Mouse (Mus musculus): ENCODE results near the gene Smurf2. TPM values are rescaled to one million over a fixed set of nuclear protein-coding genes. Genes with fewer than 3 reads are reported as not detected.

Smurf2 gene
- polyA plus RNA-seq, 1 experiment from 2014 or later = 14.1 TPM

DNA sequence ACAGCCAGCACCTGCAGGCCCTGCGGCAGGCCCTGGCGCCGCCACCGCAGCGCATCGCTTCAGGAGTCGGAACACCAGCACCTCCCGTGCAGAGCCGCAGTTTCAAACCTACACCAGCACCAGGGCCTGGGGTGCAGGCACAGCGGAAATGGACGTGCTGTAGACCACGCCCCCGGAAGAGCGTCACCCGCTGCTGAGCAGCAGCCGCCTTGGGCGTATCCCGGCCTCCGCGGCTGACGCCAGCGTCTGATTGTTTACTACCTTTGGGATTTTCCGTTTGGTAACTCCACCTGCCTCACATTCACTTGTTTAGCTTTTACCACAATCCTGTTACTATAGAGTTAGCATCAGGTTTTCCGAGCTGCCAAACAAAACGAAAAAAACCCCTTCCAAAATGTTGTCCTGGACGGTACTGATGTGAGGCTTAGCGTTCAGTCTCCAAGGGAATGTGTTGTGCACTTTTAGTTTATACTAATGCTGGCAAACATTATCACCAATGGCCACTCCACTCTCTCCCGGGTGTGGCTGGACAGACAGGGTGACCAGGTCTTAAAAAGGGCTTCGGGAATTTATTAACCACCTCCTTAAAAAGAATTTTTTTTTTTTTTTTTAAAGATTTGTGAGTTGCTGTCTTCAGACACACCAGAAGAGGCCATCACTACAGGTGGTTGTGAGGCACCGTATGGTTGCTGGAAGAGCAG, 141.0 kb downstream of the Smurf2 start, which contains the start of gene Polg2:
Polg2 (minus strand) TSS at position 150 of the 701 bp plus-strand sequence.
- Histone ChIP-seq H3K27ac (replicated peaks) (peak within 1 kb of the TSS; percentile 94), H3K4me2 (peak within 1 kb of the TSS; percentile 91), H3K9ac (peak within 1 kb of the TSS; percentile 94), H3K36me3 (peaks cover 65% of the 10 kb centered on the region), H3K9me3 (no peaks in the 10 kb centered on the region), H3K27me3 (no peaks in the 10 kb centered on the region), H3K4me3 (peak within 1 kb of the TSS; percentile 78), H3K4me1 (replicated peaks) (peaks cover 45% of the 10 kb centered on the region)
- WGBS = 1% methylated on average over 30 of the region's 30 CpGs
- peak; percentile 99 for ATAC-seq (ENCODE audit: low read depth)

DNA sequence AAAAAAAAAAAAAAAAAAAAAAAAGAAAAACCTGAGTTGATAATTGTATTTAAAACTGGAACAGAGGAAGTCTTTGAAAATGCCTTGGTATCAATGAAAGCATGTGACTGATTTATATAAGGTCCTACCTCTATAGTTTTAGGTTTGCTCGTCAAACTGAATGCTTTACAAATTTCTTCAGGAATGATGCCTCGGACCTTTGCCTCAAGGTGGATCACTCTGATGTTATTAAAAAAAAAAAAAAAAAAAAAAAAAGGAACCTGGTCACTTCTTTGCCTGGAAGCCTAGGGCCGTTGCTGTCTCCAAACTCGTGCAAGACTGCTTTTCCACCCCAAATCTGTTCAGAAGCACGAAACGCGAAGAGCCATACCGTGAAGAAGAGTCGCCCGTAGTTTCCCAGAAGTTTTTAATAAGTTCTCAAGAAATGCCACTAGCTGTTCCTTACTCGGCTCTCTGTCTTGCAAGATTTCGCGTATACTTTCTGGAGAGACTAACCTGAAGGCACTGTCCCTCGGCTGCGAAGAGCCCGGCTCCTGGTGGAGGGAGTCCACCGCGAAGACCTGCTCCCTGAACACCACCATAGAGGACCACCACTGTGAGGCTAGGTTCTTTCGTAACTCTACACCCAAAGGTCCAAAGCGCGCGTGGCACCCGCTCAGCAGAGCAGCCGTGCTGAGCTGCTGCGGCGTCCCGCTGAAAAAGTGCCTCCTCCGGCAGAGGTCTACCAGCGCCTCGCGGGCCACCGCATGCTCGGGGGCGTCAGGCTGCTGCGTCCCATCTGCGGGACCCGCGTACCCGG, 141.7 kb downstream of the Smurf2 start:
- no peaks in the 10 kb centered on the region for H3K27me3 ChIP-seq
- peak overlapping the region; percentile 91 for H3K4me2 ChIP-seq
- 2% methylated on average over 39 of the region's 39 CpGs for WGBS
- H3K4me1 ChIP-seq (replicated peaks) = peaks cover 40% of the 10 kb centered on the region
- H3K36me3 ChIP-seq = peaks cover 65% of the 10 kb centered on the region
- peak overlapping the region; percentile 94 for H3K27ac ChIP-seq (replicated peaks)
- peak overlapping the region; percentile 94 for H3K9ac ChIP-seq
- no peaks in the 10 kb centered on the region for H3K9me3 ChIP-seq
- peak overlapping the region; percentile 78 for H3K4me3 ChIP-seq
- ATAC-seq (ENCODE audit: low read depth) = peak; percentile 85

DNA sequence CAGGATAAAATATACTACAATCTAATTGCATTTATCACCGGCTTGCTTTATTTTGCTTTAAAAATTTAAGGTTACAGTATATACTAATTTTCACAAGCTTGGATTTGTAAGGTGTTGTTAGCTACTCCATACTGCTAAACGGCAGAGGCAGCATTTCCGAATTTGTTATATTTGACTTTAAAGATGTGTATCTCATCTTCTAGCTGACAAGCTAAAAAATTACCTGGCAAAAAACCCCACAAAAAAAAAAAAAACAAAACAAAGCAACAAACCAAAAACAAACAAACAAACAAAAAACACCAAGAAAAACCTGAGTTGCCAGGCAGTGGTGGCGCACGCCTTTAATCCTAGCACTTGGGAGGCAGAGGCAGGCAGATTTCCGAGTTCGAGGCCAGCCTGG, 142.4 kb downstream of the Smurf2 start:
- Histone ChIP-seq H3K4me2 (peak overlapping the region; percentile 91), H3K36me3 (peaks cover 65% of the 10 kb centered on the region), H3K4me3 (0 out of 2 replicates have a peak overlapping the region, but pooled peaks have one; percentile 78), H3K4me1 (replicated peaks) (peaks cover 35% of the 10 kb centered on the region), H3K9ac (no peak overlapping the region), H3K27ac (replicated peaks) (no peak overlapping the region), H3K9me3 (no peaks in the 10 kb centered on the region), H3K27me3 (no peaks in the 10 kb centered on the region)
- WGBS = 95% methylated on average over 7 of the region's 7 CpGs
- ATAC-seq (ENCODE audit: low read depth) = no peak

DNA sequence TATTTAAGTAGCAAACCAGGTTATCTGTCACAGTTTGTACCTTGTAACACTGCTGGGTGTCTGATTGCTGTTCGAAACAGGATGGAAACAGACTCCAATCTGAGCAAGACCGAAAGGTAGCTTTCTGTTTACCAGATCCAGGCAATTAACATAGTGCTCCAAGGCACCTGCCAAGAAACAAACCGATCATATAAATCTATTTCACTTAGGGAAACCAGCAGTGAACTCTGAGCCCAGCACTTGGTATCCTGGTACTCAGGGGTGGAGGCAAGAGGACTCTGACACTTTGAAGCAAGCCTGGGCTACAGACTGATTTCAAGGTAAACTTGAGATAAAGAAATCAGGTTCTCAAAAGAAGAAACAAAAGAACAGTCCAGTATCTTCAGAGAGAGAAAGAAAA, 143.1 kb downstream of the Smurf2 start:
- ATAC-seq (ENCODE audit: low read depth) = no peak
- H3K36me3 ChIP-seq = peaks cover 65% of the 10 kb centered on the region
- WGBS = 93% methylated on average over 3 of the region's 3 CpGs

DNA sequence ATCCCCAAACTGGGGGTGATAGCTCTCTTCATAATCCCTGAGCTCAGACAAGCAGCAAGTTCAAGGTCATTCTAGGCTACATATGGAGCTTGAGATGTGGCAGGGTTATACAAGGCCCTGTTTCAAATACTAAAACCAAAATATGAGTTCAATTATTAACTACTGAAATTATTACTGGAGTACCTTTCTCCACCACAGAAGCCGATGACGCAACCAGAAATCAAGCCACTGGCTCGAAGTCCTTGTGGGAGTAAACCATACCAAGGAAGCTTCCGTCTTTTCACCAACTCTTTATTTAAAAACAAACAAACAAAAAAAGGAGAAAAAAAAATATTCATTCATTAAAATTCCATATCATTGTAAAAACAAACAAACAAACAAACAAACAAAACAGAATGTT, 143.6 kb downstream of the Smurf2 start:
- Histone ChIP-seq H3K27ac (replicated peaks) (no peak overlapping the region), H3K4me1 (replicated peaks) (peaks cover 23% of the 10 kb centered on the region), H3K4me3 (no peak overlapping the region), H3K4me2 (no peak overlapping the region), H3K9me3 (no peaks in the 10 kb centered on the region), H3K27me3 (no peaks in the 10 kb centered on the region), H3K9ac (no peak overlapping the region), H3K36me3 (peaks cover 65% of the 10 kb centered on the region)
- WGBS = 94% methylated on average over 4 of the region's 4 CpGs
- ATAC-seq (ENCODE audit: low read depth) = no peak

More for the DNA sequence above, 143.1 kb downstream of the Smurf2 start:
- Histone ChIP-seq H3K4me1 (replicated peaks) (peaks cover 27% of the 10 kb centered on the region), H3K4me3 (no peak overlapping the region), H3K9me3 (no peaks in the 10 kb centered on the region), H3K4me2 (no peak overlapping the region), H3K27me3 (no peaks in the 10 kb centered on the region), H3K27ac (replicated peaks) (no peak overlapping the region), H3K9ac (peak overlapping the region; percentile 22; the same call in 1 of the 2 replicates)

DNA sequence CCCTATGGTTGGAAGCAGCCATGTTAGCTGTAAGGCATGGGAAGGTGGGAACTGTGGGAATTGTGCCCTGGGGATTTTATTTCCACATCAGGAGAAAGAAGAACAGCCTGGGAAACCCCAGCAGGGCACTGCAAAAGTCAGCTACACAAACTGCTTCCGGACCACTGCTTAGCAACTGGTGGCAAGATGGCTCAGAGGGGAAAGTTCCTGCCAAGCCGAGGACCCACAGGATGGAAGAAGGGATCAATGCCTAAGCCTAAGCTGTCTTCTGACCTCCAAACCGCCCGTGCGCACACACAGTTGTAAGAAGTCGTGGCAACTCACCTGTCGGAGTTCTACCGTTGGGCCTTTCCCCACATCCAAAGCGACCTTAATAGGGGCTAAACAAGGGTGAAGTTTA, 147.5 kb downstream of the Smurf2 start:
- no peaks in the 10 kb centered on the region for H3K9me3 ChIP-seq
- 93% methylated on average over 9 of the region's 9 CpGs for WGBS
- H3K4me1 ChIP-seq (replicated peaks) = peaks cover 8% of the 10 kb centered on the region
- H3K36me3 ChIP-seq = peaks cover 79% of the 10 kb centered on the region
- H3K4me3 ChIP-seq = no peak overlapping the region
- H3K4me2 ChIP-seq = no peak overlapping the region
- H3K27me3 ChIP-seq = no peaks in the 10 kb centered on the region
- H3K9ac ChIP-seq = no peak overlapping the region
- no peak overlapping the region for H3K27ac ChIP-seq (replicated peaks)
- no peak for ATAC-seq (ENCODE audit: low read depth)

DNA sequence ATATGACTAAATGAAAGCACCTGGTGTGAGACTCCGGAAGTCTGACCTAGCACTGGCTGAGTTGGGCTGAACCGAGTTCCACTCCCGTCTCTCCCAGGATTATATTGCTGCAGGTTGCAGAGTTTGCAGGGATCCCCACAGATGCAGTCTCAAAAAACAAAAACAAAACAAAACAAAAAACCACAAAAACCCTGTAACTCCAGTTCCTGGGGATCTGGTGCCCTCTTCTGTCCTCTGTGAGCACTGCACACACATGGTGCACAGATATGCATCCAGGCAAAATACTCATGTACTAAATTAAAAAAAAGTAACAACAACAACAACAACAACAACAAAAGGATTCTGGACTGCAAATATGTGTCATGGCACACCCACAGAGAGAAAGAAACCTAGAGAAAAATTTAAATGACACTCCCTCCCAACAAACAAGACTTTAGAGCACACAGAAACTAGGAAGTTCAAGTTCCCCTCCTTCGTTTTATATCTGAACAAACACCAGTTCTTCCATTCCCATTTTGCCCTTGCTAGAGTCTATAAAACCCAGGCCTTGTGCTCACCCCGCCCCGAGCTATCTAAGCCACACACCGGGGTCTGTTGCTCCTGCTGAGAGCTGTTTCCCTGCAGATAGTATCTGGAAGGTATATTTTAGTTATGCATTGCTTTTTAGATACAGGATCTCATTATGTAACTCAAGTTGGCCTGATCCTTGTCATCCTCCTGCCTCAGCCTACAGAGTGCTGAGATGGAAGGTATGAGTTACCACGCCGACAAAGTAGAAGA, 150.1 kb downstream of the Smurf2 start:
- H3K4me1 ChIP-seq (replicated peaks) = no peaks in the 10 kb centered on the region
- H3K9me3 ChIP-seq = no peaks in the 10 kb centered on the region
- H3K9ac ChIP-seq = no peak overlapping the region
- WGBS = 96% methylated on average over 9 of the region's 9 CpGs
- no peaks in the 10 kb centered on the region for H3K27me3 ChIP-seq
- ATAC-seq (ENCODE audit: low read depth) = no peak
- H3K27ac ChIP-seq (replicated peaks) = no peak overlapping the region
- no peak overlapping the region for H3K4me2 ChIP-seq
- peaks cover 86% of the 10 kb centered on the region for H3K36me3 ChIP-seq
- H3K4me3 ChIP-seq = no peak overlapping the region

Small RNA genes within 50 kb of the gene (microRNA-seq; reads per million reads assigned to microRNA genes)
- not detected for gene Gm25994
- not detected for gene Gm27322
- 8.3 reads per million, percentile 25 among the genes with 10 or more reads in this experiment for gene Mir3064

Other genes with a start within 250 kb of the Smurf2 start
- 20.6 and 26.8 TPM in 2 replicates for gene Pecam1, start 170.1 kb downstream of the Smurf2 start, polyA plus RNA-seq (2015; fragmentation: Nextera tagmentation; extraction: Ambion mirVana)
- gene Milr1, start 169.5 kb downstream of the Smurf2 start, polyA plus RNA-seq (2015; fragmentation: Nextera tagmentation; extraction: Ambion mirVana) = 1.3 and 1.5 TPM in 2 replicates
- gene Polg2, start 141.2 kb downstream of the Smurf2 start, polyA plus RNA-seq (2015; fragmentation: Nextera tagmentation; extraction: Ambion mirVana) = 7.7 and 9.9 TPM in 2 replicates
- gene Ddx5, start 131.5 kb downstream of the Smurf2 start, polyA plus RNA-seq (2015; fragmentation: Nextera tagmentation; extraction: Ambion mirVana) = 386 and 441 TPM in 2 replicates
- 18.4 and 19.9 TPM in 2 replicates for gene Cep95, start 131.5 kb downstream of the Smurf2 start, polyA plus RNA-seq (2015; fragmentation: Nextera tagmentation; extraction: Ambion mirVana)
- 165 and 181 TPM in 2 replicates for gene Kpna2, start 78.8 kb upstream of the Smurf2 start, polyA plus RNA-seq (2015; fragmentation: Nextera tagmentation; extraction: Ambion mirVana)
- 6.6 TPM in 2 replicates for gene 1810010H24Rik, start 105.0 kb upstream of the Smurf2 start, polyA plus RNA-seq (2015; fragmentation: Nextera tagmentation; extraction: Ambion mirVana)
- gene Bptf, start 211.4 kb upstream of the Smurf2 start, polyA plus RNA-seq (2015; fragmentation: Nextera tagmentation; extraction: Ambion mirVana) = 28.7 and 34.1 TPM in 2 replicates

Data from neural tube, embryonic 13.5 days (tissue).